Mouse (Mus musculus) hindbrain, embryonic 11.5 days (tissue): ENCODE data around the gene Mrpl38. TPM values are rescaled to one million over a fixed set of nuclear protein-coding genes. Genes with fewer than 3 reads are reported as not detected.

Experiments
- ATAC-seq: fragments of 200-750 bp; cut with Nextera tagmentation; 2 replicates; pipeline ENCODE4 v1.8.0; 2017; ENCODE audit warnings: mild to moderate bottlenecking, moderate TSS enrichment, moderate library complexity; ENCODE audit not compliant: low FRiP score
- DNase-seq: peaks from one replicate; pipeline ENCODE4 v3.0.0-alpha.2; 2015; ENCODE audit warnings: low spot score
- H3K27ac ChIP-seq: fragments of 300-500 bp; sonication (generic); 2 replicates; pipeline ENCODE4 v1.5.1; 2014; ENCODE audit warnings: mild to moderate bottlenecking, low read depth, low read length
- H3K27me3 ChIP-seq: fragments of 300-500 bp; sonication (generic); 2 replicates; pipeline ENCODE4 v1.6.1; 2014; ENCODE audit warnings: mild to moderate bottlenecking, low read length, moderate library complexity, mixed read lengths; ENCODE audit not compliant: control insufficient read depth, insufficient read depth
- H3K36me3 ChIP-seq: fragments of 300-500 bp; sonication (generic); 2 replicates; pipeline ENCODE4 v1.6.1; 2014; ENCODE audit warnings: mild to moderate bottlenecking, low read length, moderate library complexity, mixed read lengths; ENCODE audit not compliant: control insufficient read depth, insufficient read depth
- H3K4me1 ChIP-seq: fragments of 300-500 bp; sonication (generic); replicated peaks from 2 replicates; pipeline ENCODE4 v1.6.1; 2014; ENCODE audit warnings: low read length, mixed read lengths; ENCODE audit not compliant: control insufficient read depth, insufficient read depth
- H3K4me2 ChIP-seq: fragments of 300-500 bp; sonication (generic); replicated peaks from 2 replicates; pipeline ENCODE4 v1.6.1; 2014; ENCODE audit warnings: mild to moderate bottlenecking, low read depth, low read length
- H3K4me3 ChIP-seq: fragments of 300-500 bp; sonication (generic); 2 replicates; pipeline ENCODE4 v1.5.1; 2014; ENCODE audit warnings: low read depth, low read length
- H3K9ac ChIP-seq: fragments of 300-500 bp; sonication (generic); 2 replicates; pipeline ENCODE4 v1.6.1; 2014; ENCODE audit warnings: low read depth, low read length
- H3K9me3 ChIP-seq: fragments of 300-500 bp; sonication (generic); 2 replicates; pipeline ENCODE4 v1.6.1; 2016; ENCODE audit warnings: low read length; ENCODE audit not compliant: control insufficient read depth
- WGBS: fragments of 180-500 bp; shearing (Covaris S2); extraction: QIAGEN DNeasy Blood & Tissue Kit; methylation state at CpG from one replicate; pipeline ENCODE4 v1.1.7; 2014; 5-methylcytosine and 5-hydroxymethylcytosine counted together
- polyA plus RNA-seq: library from polyadenylated mRNA; unstranded; fragments of >200 nt; fragmentation: Nextera tagmentation; extraction: Ambion mirVana; gene quantifications from 2 replicates; pipeline ENCODE4 v1.2.1, GENCODE M21; 2014

Gene Mrpl38
- polyA plus RNA-seq, 1 experiment from 2014 or later, result 93.2 TPM

DNA sequence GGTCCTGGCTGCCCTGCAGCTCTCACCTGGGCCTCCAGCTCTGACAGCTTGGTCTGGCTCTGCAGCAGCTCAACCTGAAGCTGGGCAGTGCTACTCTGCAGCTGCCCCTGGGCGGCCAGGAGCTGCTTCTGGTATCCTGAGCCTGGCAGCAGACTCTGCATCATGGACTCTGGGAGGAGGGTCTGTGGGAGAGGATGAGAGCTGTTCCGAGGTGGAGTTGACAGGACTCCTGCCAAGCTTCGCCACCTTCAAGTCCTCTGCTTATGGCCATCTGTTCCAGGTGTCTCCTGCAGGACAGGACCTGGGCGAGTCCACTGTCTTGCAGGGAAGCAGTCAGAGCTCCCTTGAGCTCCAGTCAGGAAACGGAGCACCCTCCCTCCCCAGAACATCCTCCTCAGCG, 10.7 kb upstream of the Mrpl38 start:
- no peaks in the 10 kb centered on the region for H3K27me3 ChIP-seq
- ATAC-seq, result no peak
- no peaks in the 10 kb centered on the region for H3K4me1 ChIP-seq
- H3K4me2 ChIP-seq, result no peak overlapping the region; the same call in 1 of the 2 replicates
- H3K4me3 ChIP-seq, result no peak overlapping the region
- no peaks in the 10 kb centered on the region for H3K9me3 ChIP-seq
- 83% methylated on average over 6 of the region's 6 CpGs for WGBS
- H3K9ac ChIP-seq, result no peak overlapping the region
- H3K27ac ChIP-seq, result no peak overlapping the region
- DNase-seq, result no peak
- peaks cover 26% of the 10 kb centered on the region for H3K36me3 ChIP-seq

DNA sequence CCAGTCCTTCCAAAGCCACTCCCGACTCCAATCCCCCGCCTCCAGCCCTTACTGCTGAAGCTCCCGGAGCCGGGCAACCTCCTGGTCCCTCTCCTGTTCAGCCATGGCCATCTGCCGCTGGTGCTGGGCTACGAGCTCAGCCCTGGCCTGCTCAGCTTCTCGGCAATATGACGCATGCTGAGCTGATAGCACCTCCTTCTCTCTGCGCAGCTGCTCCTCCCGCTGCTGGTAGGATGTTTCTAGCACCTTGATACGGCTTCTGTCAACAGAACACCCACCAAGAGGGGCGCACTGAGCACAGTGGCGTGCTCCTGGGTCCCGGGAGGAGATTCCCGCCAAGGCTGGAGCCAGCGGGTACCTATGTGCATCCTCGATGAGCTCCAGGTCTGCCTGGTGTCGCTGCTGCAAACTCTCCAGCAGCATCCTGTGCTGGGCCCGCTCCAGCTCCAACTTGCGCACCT, 10.1 kb upstream of the Mrpl38 start:
- DNase-seq, result no peak
- no peak for ATAC-seq
- 61% methylated on average over 20 of the region's 20 CpGs for WGBS
- Histone ChIP-seq H3K9me3 (no peaks in the 10 kb centered on the region), H3K27me3 (no peaks in the 10 kb centered on the region), H3K4me2 (no peak overlapping the region; the same call in 1 of the 2 replicates), H3K36me3 (peaks cover 26% of the 10 kb centered on the region), H3K9ac (no peak overlapping the region), H3K27ac (no peak overlapping the region), H3K4me3 (no peak overlapping the region), H3K4me1 (no peaks in the 10 kb centered on the region)

DNA sequence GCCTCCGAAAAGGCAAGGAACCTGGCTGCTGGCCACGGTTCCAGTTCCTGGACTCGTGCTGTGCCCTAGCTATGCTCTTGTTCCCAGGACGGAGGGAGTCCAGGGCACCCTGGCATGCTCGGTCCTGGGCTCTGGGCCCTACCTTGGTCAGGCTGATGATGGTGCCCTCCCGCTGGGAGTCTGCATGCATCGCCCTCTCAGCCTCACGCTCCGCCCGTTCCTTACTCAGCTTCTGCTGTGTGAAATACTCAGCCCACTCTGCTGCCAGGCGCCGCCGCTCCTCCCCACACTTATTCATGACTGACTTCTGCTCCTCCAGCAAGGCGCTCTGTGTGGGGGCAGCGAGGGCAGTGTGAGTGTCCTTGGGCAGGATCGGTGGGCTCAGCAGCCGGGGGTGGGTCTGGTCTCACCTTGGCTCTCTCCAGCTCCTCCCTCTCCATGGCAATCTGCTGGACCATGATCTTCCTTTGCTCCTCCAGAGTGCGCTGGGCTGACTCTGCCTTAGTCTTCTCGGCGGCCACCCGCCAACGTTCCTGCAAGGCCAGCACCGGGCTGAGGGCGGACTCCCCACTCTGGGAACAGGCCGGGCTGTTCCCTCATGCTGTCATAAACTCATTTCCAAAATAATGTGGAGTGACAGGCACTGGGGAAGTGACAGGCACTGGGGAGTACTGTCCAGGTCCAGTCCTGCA, 7.8 kb upstream of the Mrpl38 start:
- no peaks in the 10 kb centered on the region for H3K9me3 ChIP-seq
- DNase-seq (no peak), ATAC-seq (no peak)
- no peaks in the 10 kb centered on the region for H3K27me3 ChIP-seq
- peaks cover 16% of the 10 kb centered on the region for H3K36me3 ChIP-seq
- H3K4me2 ChIP-seq, result no peak overlapping the region
- no peak overlapping the region for H3K27ac ChIP-seq
- H3K4me3 ChIP-seq, result no peak overlapping the region
- no peaks in the 10 kb centered on the region for H3K4me1 ChIP-seq
- H3K9ac ChIP-seq, result no peak overlapping the region
- WGBS, result 78% methylated on average over 25 of the region's 25 CpGs

DNA sequence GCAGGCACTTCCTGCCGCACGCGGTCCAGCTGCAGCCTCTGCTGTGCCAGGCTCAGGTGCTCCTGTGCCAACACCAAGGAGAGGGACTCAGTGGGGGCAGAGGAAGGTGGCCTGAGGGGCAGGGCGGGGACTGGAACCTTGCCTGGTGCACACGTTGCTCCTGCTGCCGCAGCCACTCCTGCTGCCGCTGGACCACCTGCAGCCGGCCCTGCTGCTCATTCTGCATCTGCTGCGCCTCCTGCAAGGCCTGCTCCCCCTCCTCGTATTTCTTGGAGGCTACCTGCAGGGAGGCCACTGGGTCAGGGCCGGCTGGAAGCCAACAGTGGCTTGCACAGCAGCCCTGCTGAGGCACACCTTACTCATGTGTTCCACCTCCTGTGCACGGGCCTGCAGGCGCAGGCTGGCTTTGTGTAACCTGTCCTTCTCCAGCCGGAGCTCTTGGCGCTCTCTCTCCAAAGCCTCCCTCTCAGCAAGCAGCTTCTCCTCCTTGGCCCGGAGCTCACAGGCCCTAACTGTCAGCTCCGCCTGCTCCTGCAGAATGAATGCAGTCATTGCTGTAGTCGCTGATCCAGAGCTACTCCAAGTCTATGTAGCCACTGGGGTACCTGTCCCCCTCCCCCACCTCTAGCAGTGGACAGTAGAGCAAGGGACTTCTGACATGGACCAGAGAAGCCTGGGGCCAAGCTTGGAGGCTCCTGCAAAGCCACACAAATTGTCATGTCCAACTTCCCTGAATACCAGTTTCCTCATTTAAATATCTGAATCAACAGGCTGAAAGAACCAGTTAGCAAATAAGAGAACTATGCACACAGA, 7.0 kb upstream of the Mrpl38 start:
- H3K27me3 ChIP-seq, result no peaks in the 10 kb centered on the region
- no peak overlapping the region for H3K4me3 ChIP-seq
- ATAC-seq (no peak), DNase-seq (no peak)
- no peak overlapping the region for H3K27ac ChIP-seq
- H3K9me3 ChIP-seq, result no peaks in the 10 kb centered on the region
- no peaks in the 10 kb centered on the region for H3K4me1 ChIP-seq
- H3K9ac ChIP-seq, result no peak overlapping the region
- peaks cover 9% of the 10 kb centered on the region; the same call in 1 of the 2 replicates for H3K36me3 ChIP-seq
- 53% methylated on average over 18 of the region's 18 CpGs for WGBS
- no peak overlapping the region for H3K4me2 ChIP-seq

DNA sequence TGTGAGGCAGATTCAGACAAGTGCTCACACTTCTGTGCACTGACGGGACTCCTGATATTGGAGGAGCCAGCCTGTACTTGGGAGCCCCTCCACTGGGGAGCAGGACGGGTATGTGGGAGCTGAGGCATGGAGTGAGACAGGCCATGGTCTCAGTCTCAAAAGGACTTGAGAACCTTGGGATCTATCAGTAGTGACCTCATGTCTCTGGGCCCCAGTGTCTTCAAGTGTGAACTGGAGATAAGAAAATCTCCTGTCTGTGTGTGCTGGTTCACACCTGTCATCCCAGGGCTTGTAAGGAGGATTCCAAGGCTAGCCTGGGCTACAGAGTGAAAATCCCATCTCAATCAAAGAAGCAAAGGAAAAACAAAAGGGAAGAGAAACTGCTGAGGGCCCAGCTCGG, 4.8 kb upstream of the Mrpl38 start:
- 91% methylated on average over 3 of the region's 3 CpGs for WGBS
- no peaks in the 10 kb centered on the region for H3K4me1 ChIP-seq
- DNase-seq (no peak), ATAC-seq (no peak)
- no peak overlapping the region for H3K9ac ChIP-seq
- H3K27ac ChIP-seq, result no peak overlapping the region
- peaks cover 6% of the 10 kb centered on the region; the same call in 1 of the 2 replicates for H3K36me3 ChIP-seq
- H3K4me2 ChIP-seq, result no peak overlapping the region
- no peaks in the 10 kb centered on the region for H3K27me3 ChIP-seq
- H3K4me3 ChIP-seq, result no peak overlapping the region
- H3K9me3 ChIP-seq, result no peaks in the 10 kb centered on the region

DNA sequence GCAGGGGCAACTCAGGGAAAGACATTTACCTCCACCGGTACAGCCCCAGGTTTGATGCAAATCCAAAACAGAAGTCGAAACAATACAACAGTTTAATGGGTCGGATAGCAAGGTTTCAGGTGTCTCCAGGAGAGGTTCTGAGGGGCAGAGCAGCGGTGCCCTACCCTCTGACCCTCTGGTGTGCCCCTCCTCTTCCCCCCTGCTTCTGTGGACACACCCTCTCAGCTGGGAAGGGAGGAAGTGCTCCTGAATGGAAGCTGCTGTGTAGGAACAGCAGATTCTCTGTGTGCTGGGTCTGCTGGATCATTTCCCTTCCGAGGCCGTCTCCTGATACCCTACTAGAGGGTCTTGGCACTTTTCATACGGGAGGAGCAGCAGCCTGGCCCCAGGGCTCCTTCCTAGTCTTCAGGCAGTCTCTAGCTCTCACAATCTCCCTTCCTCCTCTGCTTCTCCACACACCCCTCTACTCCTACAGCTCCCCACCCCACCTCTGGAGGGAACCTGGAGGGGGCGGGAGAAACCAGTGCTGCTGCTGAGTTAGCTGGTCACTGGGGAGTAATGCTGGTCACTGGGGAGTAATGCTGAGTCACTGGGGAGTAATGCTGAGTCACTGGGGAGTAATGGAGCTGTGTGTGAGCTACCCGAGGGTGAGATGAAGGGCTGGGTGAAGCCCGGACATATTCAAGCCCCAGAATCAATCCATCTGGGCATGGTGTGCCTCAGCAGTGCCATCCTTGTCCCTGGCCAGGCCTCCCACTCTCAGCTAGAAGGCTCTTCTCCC, 3.7 kb upstream of the Mrpl38 start:
- ATAC-seq (no peak), DNase-seq (no peak)
- Histone ChIP-seq H3K27me3 (no peaks in the 10 kb centered on the region), H3K27ac (no peak overlapping the region), H3K4me1 (no peaks in the 10 kb centered on the region; the same call in 1 of the 2 replicates), H3K4me3 (no peak overlapping the region), H3K36me3 (peaks cover 6% of the 10 kb centered on the region; the same call in 1 of the 2 replicates), H3K9ac (no peak overlapping the region), H3K9me3 (no peaks in the 10 kb centered on the region), H3K4me2 (no peak overlapping the region)
- 72% methylated on average over 10 of the region's 10 CpGs for WGBS

DNA sequence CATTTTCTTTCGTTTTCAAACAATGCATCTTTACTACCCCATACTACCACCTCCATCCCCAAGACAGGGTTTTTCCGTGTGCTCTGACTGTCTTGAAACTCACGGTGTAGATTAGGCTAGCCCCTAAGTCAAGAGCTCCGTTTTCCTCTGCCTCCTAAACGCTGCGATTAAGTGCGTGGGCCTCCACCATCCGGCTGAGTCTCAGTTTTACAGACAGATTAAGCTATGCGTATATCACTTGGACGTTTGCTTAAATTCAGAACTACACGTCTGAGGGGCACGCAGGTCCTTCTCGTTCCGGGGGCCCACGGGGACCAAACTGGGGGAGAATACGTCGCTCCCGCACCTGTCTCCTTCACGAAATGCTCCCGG, 586 bp downstream of the Mrpl38 start:
- no peak for DNase-seq
- peak overlapping the region; percentile 83 for H3K9ac ChIP-seq
- no peaks in the 10 kb centered on the region for H3K27me3 ChIP-seq
- no peak for ATAC-seq
- H3K4me2 ChIP-seq, result peak overlapping the region; percentile 65
- H3K36me3 ChIP-seq, result 0 out of 2 replicates have a peak, but pooled peaks cover 4% of the 10 kb centered on the region
- no peaks in the 10 kb centered on the region; the same call in 1 of the 2 replicates for H3K4me1 ChIP-seq
- H3K9me3 ChIP-seq, result no peaks in the 10 kb centered on the region
- H3K4me3 ChIP-seq, result peak overlapping the region; percentile 95
- 2% methylated on average over 20 of the region's 20 CpGs for WGBS
- no peak overlapping the region for H3K27ac ChIP-seq

DNA sequence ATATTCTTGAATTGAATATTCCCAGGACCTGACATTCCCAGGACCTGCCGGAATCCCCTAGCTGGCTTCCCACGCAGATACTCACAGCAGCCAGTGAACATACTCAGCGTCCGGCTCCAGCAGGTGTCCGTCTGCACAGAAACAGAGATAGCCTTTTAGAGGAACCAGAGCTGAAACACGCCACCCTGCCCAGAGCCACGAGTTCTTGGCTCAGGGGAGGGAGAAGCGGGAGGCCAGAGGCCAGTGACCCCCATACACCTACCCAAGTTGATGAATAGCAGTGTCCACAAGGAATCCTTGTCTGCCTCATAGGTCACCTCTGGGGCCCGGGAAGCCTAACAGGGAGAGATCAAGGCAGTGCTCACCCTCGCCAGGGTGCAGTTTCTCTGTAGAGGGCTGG, 4.5 kb downstream of the Mrpl38 start:
- 0 out of 2 replicates have a peak, but pooled peaks cover 10% of the 10 kb centered on the region for H3K36me3 ChIP-seq

More for the DNA sequence above, 4.5 kb downstream of the Mrpl38 start:
- Histone ChIP-seq H3K4me2 (no peak overlapping the region), H3K4me3 (no peak overlapping the region), H3K27ac (no peak overlapping the region), H3K4me1 (no peaks in the 10 kb centered on the region; the same call in 1 of the 2 replicates), H3K9me3 (no peaks in the 10 kb centered on the region), H3K27me3 (no peaks in the 10 kb centered on the region), H3K9ac (no peak overlapping the region)
- no peak for ATAC-seq
- WGBS, result 89% methylated on average over 10 of the region's 10 CpGs
- no peak for DNase-seq
